Mouse (Mus musculus) frontal cortex, postnatal 14 days (tissue): ENCODE results near the gene Slc50a1.

Source experiments
- DNase-seq, 2 experiments: peaks; one replicate each; pipeline ENCODE4 v3.0.0; 2022; ENCODE audit warnings: low spot score in 2 of 2

Slc50a1 gene

DNA sequence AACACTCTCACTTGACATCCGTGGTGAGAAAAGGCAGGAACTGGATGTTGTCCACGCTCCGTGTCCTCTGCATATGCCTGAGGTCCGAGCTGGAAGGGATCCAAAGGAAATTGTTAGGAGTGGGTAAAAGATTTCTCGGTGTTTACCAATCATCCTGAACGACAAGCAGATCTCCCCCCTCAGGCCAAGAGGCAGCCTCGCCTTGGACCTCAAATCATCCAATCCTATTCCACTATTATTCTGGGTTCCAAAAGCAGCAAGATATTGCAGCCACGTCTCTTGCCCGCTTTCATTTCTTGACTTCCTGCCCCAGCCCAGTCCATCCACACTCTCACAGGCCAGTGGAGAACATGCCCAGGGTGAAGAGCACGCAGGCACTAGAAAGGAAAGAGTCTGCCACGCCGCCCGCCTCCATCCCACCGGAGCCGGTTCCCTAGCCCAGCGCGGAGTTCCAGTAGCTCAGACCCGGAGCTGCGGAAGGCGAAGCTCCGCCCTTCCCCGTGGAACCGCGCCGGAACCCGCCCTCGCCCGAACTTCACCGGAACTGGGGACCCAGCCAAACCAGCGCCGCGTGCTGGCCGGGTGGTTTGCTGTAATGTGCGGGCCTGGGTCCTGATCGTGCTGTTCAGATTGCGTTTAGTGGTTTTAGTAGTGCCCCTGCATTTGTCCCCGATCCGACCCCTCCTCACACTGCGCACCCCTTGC lies at the start of gene Slc50a1:
Gene Slc50a1 (minus strand): TSS at position 520 of the 705 bp plus-strand sequence.
- DNase-seq: peak; percentile 45 to 76

GRCm38 (mm10) chr3:89319591-89320350 lies 49.4 kb upstream of the Slc50a1 start:
- peak in 1 of 2 experiments; percentile 22 for DNase-seq

- DNase-seq: no peak
These were observed 48.7 kb upstream of the Slc50a1 start for GRCm38 (mm10) chr3:89318971-89319590.

DNA sequence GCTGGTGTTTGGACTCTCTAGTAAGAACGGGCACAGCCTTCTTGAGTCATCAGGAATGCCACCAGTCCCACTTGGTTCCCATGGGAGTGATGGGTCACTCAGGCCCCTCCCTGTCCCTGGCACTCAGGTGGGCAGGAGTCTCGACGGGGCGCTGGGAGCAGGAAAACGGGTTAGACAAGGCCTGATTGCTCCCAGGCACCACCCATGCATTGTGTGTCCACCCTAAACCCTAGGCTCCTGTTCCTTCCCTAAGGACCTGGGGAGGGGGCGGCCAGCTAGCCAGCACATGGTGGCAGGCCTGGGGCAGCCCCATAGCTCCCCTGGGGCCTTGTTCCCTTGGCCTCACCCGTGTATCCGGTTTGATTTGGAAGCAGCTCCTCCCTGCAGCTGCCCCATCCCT lies 47.9 kb upstream of the Slc50a1 start:
- DNase-seq: no peak

DNA sequence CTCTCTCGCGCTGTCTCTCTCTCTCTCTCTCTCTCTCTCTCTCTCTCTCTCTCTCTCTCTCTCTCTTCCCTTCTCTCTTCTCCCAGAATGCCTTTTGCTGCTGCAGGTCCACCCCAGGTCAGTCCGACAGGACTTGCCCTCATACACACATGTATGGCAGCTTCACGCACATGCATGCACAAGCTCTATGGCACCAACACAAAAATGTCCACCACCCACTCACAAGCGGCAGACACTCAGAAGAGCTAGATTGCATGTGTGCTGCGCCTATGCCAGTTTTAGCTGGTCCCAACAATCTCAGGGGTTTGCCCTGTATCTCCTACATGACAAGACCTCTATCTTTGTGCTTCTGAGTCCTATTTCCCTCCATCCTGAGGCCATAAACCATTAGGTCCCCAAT lies 46.9 kb upstream of the Slc50a1 start:
- DNase-seq: no peak

GRCm38 (mm10) chr3:89316833-89317232 lies 46.5 kb upstream of the Slc50a1 start:
- peak; percentile 81 to 87 for DNase-seq

DNA sequence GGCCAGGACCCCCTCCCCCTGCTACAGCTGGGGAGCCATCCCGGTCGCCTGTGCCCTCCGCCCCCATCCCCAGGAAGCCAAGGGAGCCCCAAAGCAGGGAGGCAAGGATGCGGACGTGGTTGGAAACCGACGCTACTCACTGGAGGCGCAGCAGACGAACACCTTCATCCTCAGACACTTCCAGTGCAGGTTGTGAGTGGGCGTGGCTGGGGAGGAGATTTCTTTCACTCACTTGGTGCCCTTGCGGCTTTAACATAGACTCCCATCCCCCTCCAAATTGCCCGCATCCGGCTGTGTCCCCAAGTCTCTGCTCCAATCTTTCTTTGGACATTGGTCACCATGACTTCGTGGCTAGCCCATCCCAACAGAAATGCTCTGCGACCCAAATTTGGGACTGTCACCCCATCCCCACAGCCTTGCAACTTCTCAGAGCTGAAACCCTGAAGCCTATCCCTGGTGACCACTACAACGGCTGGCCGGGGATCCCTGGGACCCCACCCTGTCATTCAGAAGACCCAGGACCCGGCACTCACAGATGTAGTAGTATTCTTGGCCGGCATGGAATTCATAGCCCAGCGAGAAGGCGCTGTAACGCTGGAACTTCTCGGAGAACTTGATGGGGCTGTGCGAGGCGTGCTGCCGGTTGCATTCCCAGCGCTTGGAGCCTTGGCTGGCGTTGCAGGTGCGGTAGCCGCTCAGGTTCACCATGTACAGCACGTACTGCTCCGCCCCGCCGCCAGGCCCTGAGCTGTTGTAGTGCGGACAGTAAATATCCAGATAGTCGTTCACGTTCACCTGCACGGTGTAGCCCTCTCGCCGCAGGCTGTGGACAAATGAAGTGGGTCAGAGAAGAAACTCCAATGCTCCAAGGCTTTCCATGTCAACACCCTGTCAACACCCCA lies 45.8 kb upstream of the Slc50a1 start:
- no peak for DNase-seq

- DNase-seq: peak; percentile 46 to 73
These were observed 45.0 kb upstream of the Slc50a1 start for GRCm38 (mm10) chr3:89315195-89315929.

DNA sequence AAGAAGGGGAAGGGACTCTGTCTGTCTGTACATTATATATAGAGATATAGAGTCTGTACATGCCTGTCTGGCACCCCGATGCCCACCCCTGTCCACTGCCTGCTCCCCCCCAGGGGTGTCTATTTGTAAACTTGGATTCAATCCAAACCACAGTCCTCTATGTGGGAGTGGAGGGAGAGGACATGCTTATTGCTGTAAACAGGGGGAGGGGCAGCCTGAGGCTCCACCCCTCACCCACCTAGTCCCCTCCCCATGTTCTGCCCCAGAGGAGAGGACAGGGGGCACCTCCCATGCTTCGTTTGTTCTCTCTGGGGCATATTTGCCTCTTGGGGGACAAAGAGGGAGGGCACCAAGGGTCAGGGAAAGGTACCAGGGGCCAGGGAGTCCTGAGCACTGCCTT lies 44.4 kb upstream of the Slc50a1 start:
- DNase-seq: no peak

- DNase-seq: no peak
These were observed 44.0 kb upstream of the Slc50a1 start for GRCm38 (mm10) chr3:89314340-89314739.

- DNase-seq: peak in 1 of 2 experiments; percentile 54
These were observed 37.7 kb upstream of the Slc50a1 start for GRCm38 (mm10) chr3:89308089-89308488.

DNA sequence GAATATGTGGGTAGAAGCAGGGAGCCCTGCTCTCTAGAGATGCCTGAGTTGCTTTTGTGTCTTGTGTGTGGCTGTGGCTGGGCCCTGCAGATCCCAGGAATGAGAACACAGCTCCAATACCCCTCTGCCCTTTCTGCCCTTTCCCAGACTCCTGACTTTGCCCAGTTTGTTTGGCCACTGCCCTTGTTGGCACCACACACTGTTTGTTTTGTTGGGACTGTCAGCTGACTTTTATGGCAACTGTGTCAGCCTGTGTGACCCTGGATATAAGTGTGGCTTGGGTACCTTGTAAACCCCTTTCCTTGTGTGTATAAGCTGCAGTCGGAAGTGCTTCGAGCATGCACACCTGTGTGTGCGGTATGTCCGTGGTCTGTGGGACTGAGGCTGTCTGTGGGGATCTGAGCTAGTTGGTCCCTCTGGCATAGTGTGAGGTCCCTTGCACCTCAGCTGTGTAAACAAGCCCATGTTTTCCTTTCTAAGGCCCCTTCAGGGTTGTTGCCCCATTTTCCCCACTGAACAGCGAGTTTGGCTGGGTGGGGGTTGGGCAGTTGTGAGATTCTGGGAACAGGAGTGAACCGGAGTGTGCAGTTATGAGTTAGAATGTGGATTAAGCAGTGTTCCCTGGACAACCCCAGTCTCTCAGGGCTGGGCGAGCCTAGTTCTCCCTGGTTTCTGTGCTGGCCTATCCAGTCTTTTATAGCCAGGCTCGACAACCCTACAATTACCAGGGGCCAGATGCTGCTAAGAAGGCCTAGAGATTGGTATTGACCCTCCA lies 35.4 kb upstream of the Slc50a1 start:
- no peak for DNase-seq

DNA sequence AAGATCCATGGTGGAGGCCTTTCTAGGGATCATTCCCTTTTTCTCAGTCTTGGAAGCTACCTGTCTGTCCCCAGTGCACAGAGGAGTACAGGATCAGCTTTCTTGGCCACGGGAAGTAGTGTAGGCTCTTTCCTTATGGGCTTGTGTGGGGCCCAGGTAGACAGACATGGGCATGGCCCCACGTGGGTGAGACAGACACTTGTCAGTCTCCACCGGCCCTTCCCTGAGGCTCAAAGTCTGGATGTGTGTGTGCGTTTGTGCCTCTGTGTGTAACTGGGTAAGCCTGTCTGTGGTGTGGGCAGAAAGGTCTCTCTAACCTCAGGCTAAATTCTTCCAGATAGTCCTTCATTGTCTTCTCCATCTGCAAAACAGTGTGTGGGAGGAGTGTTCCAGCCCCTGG lies 34.7 kb upstream of the Slc50a1 start:
- DNase-seq: no peak

DNA sequence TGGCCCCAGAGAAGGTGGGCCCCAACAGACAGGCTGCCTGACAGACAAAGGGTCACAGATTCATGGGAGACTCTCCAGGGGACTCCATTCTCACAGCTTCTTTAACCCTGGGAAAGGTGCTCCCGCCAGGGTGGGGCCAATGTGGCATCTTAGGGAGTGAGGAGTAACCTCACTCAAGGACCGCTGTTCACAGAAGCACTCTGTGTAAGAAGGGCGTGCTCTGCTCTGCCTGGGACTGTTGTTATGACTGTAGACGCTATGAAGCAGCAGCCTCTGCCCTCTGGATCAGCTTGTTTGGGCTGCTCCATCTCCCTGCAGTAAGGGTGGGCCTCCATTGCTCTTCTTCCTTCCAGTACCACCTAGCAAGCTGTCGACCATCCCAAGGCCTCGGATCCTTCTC lies 34.1 kb upstream of the Slc50a1 start:
- no peak for DNase-seq

GRCm38 (mm10) chr3:89300514-89300913 lies 30.1 kb upstream of the Slc50a1 start:
- no peak for DNase-seq

GRCm38 (mm10) chr3:89300071-89300470 lies 29.7 kb upstream of the Slc50a1 start:
- no peak for DNase-seq

- DNase-seq: peak in 1 of 2 experiments; percentile 17
These were observed 29.1 kb upstream of the Slc50a1 start for GRCm38 (mm10) chr3:89299499-89299898.

DNA sequence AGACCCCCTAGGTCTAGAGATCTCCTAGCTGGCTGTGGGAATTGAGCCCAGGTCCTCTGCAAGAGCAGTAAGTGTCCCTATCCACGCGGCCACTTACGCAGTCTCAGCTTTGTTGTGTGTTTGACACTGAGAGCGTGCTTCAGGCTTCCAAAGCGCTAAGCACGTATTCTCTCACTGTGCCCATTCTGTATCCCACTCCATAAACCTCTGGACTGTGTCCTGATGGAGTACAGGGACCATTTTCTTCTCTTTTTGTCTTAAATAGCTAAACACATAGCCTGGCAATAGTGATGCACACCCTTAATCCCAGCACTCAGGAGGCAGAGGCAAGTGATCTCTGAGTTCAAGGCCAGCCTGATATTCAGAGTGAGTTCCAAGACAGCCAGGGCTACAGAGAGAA lies 28.5 kb upstream of the Slc50a1 start:
- DNase-seq: no peak

DNA sequence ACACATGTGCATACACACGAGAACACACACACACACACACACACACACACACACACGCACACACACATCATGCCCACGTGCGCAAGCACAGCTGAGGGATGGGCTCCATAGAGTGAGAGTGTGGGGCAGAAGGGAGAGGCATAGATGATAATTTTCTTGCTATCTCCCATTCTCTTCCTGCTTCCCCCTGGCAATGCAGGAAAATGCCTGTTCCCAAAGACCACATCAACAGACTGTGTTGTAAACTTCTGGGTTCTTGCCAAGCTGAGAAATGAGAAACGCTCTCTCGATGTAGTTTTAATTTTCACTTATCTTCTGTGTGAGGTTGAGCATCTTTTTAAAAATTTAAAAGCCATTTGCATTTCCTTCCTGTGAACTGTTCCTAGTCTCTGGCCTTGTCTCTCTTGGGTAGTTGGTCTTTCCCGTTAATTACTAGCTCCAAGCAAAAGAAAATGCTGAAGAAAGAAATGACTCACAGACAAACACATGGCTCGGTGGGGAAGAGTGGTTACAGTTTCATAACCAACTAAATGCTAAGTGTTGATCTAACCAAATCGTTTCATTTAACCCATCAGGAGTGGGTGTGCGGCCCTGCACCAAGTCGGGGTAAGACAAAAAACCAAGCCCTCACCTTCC lies 26.5 kb upstream of the Slc50a1 start:
- no peak for DNase-seq
